8 mouse cellular contexts compared by ENCODE assay signal in genomic region chr12:73705097-73705690, GRCm38 (mm10).
DNase-seq lines count a peak whose midpoint lies in the region; ATAC-seq lines count a peak whose summit lies in the region.

No protein-coding gene starts in this region.

- H3K9me3 ChIP-seq in hindbrain, embryonic 11.5 days (ENCODE audit: control insufficient read depth, low read length), result no peaks in the 10 kb centered on the region
- H3K9me3 ChIP-seq in neural tube, embryonic 11.5 days (ENCODE audit: control insufficient read depth, low read length), result no peaks in the 10 kb centered on the region

- H3K4me2 ChIP-seq in hindbrain, embryonic 11.5 days (replicated peaks; ENCODE audit: low read depth, low read length), result no peak overlapping the region
- H3K4me2 ChIP-seq in neural tube, embryonic 11.5 days (ENCODE audit: low read depth), result no peak overlapping the region

- 0 out of 2 replicates have a peak, but pooled peaks have one; percentile 35 for ATAC-seq in hindbrain, embryonic 11.5 days (ENCODE audit: low FRiP score)
- ATAC-seq in neural tube, embryonic 11.5 days (ENCODE audit: insufficient read depth, low FRiP score, low TSS enrichment), result no peak

- H3K27ac ChIP-seq in hindbrain, embryonic 11.5 days (ENCODE audit: low read depth, low read length), result no peak overlapping the region
- H3K27ac ChIP-seq in neural tube, embryonic 11.5 days (ENCODE audit: low read depth, low read length), result no peak overlapping the region

- H3K4me3 ChIP-seq in hindbrain, embryonic 11.5 days (ENCODE audit: low read depth, low read length), result no peak overlapping the region
- no peak overlapping the region for H3K4me3 ChIP-seq in neural tube, embryonic 11.5 days (ENCODE audit: low read depth, low read length)

- no peaks in the 10 kb centered on the region for H3K4me1 ChIP-seq in hindbrain, embryonic 11.5 days (replicated peaks; ENCODE audit: control insufficient read depth, insufficient read depth, low read length)
- no peaks in the 10 kb centered on the region for H3K4me1 ChIP-seq in neural tube, embryonic 11.5 days (ENCODE audit: control insufficient read depth, insufficient read depth, low read length)

- peak; percentile 79 for DNase-seq in testis, postnatal 10 days (ENCODE audit: low spot score)
- DNase-seq in testis, postnatal 14 days (ENCODE audit: low spot score), result no peak
- DNase-seq in adrenal gland, adult 18-20 months (ENCODE audit: low spot score in 2 of 2), result peak; percentile 36 to 47
- peak; percentile 73 for DNase-seq in embryo, embryonic 10.5 days (ENCODE audit: low spot score)
- peak; percentile 69 for DNase-seq in hindbrain, embryonic 11.5 days (ENCODE audit: low spot score)
- DNase-seq in left cerebral cortex, postnatal 36 days (ENCODE audit: low spot score in 2 of 2), result peak; percentile 28 to 48
- DNase-seq in neural tube, embryonic 11.5 days (ENCODE audit: low spot score), result peak; percentile 67
- no peak for DNase-seq in yolk sac, embryonic 10.5 days (ENCODE audit: low spot score)

- 46% methylated on average over 7 of the region's 7 CpGs for WGBS in hindbrain, embryonic 11.5 days
- WGBS in neural tube, embryonic 11.5 days, result 43% methylated on average over 7 of the region's 7 CpGs

- H3K36me3 ChIP-seq in hindbrain, embryonic 11.5 days (ENCODE audit: control insufficient read depth, insufficient read depth, low read length), result no peaks in the 10 kb centered on the region
- no peaks in the 10 kb centered on the region for H3K36me3 ChIP-seq in neural tube, embryonic 11.5 days (ENCODE audit: control insufficient read depth, insufficient read depth, low read length)

- intact Hi-C loops in left cerebral cortex, postnatal 36 days (cut with DNase I), result loop anchor here (1.0 to 5.0 kb wide), 4 partner anchors 202 to 612 kb away; partner anchors contain the start of gene Gm11042

- H3K27me3 ChIP-seq in hindbrain, embryonic 11.5 days (ENCODE audit: control insufficient read depth, insufficient read depth, low read length), result 0 out of 2 replicates have a peak, but pooled peaks cover 2% of the 10 kb centered on the region
- no peaks in the 10 kb centered on the region for H3K27me3 ChIP-seq in neural tube, embryonic 11.5 days (ENCODE audit: control insufficient read depth, insufficient read depth, low read length)

- no peak overlapping the region for H3K9ac ChIP-seq in hindbrain, embryonic 11.5 days (ENCODE audit: low read depth, low read length)
- H3K9ac ChIP-seq in neural tube, embryonic 11.5 days (ENCODE audit: low read length), result no peak overlapping the region

Comparison
In these comparisons a context has a peak if more than half of its experiments do, and no peak if none do; other contexts are left out.
1. DNase-seq: peak in testis, postnatal 10 days (single experiment), adrenal gland, adult 18-20 months (2 of 2), embryo, embryonic 10.5 days (single experiment), hindbrain, embryonic 11.5 days (single experiment), left cerebral cortex, postnatal 36 days (2 of 2) and neural tube, embryonic 11.5 days (single experiment); none in testis, postnatal 14 days (single experiment) and yolk sac, embryonic 10.5 days (single experiment).